Mouse (Mus musculus): Measurements from ENCODE around the gene Dnmt1. TPM values are rescaled to one million over a fixed set of nuclear protein-coding genes. Genes with fewer than 3 reads are reported as not detected.

Gene Dnmt1
- total and polyA plus RNA-seq, 2 experiments from 2014 or later, result 42.1 to 94.6 TPM

- Histone ChIP-seq H3K4me3 (ENCODE audit: low read depth, low read length) (peak within 1 kb of the TSS; percentile 93), H3K27ac (ENCODE audit: low read depth, low read length) (peak within 1 kb of the TSS; percentile 34; the same call in 1 of the 2 replicates), H3K4me2 (ENCODE audit: low read depth, low read length, poor library complexity, severe bottlenecking) (peak within 1 kb of the TSS; percentile 65), H3K36me3 (ENCODE audit: insufficient read depth, low read length) (peaks cover 23% of the 10 kb centered on the region), H3K4me1 (ENCODE audit: insufficient read depth, low read length) (peaks cover 4% of the 10 kb centered on the region), H3K9me3 (ENCODE audit: low read length) (no peaks in the 10 kb centered on the region), H3K27me3 (ENCODE audit: insufficient read depth, low read length) (no peaks in the 10 kb centered on the region), H3K9ac (replicated peaks; ENCODE audit: low read length, poor library complexity, severe bottlenecking) (peak within 1 kb of the TSS; percentile 91)
- TF ChIP-seq CTCF (IDR thresholded peaks at IDR 0.05), result peak; percentile 96
- DNase-seq (ENCODE audit: low spot score) (peak; percentile 89), ATAC-seq (ENCODE audit: low FRiP score) (peak; percentile 82)
- WGBS, result 4% methylated on average over 34 of the region's 34 CpGs
Measured at GRCm38 (mm10) chr9:20898511-20899073, 61.1 kb downstream of the Dnmt1 start, which contains the start of gene Eif3g. Gene Eif3g, minus strand, starts transcription at chr9:20898623.

- Histone ChIP-seq H3K4me2 (ENCODE audit: low read depth, low read length, poor library complexity, severe bottlenecking) (peak overlapping the region; percentile 65), H3K4me1 (ENCODE audit: insufficient read depth, low read length) (peaks cover 4% of the 10 kb centered on the region), H3K36me3 (ENCODE audit: insufficient read depth, low read length) (peaks cover 28% of the 10 kb centered on the region), H3K4me3 (ENCODE audit: low read depth, low read length) (peak overlapping the region; percentile 93), H3K9ac (replicated peaks; ENCODE audit: low read length, poor library complexity, severe bottlenecking) (peak overlapping the region; percentile 91), H3K27ac (ENCODE audit: low read depth, low read length) (peak overlapping the region; percentile 34; the same call in 1 of the 2 replicates), H3K9me3 (ENCODE audit: low read length) (no peaks in the 10 kb centered on the region), H3K27me3 (ENCODE audit: insufficient read depth, low read length) (no peaks in the 10 kb centered on the region)
- ATAC-seq (ENCODE audit: low FRiP score), result peak; percentile 38
- no peak for TF ChIP-seq CTCF (IDR thresholded peaks at IDR 0.05)
- 7% methylated on average over 23 of the region's 39 CpGs for WGBS
- no peak for DNase-seq (ENCODE audit: low spot score)
Measured at GRCm38 (mm10) chr9:20897736-20898510, 61.8 kb downstream of the Dnmt1 start.

DNA sequence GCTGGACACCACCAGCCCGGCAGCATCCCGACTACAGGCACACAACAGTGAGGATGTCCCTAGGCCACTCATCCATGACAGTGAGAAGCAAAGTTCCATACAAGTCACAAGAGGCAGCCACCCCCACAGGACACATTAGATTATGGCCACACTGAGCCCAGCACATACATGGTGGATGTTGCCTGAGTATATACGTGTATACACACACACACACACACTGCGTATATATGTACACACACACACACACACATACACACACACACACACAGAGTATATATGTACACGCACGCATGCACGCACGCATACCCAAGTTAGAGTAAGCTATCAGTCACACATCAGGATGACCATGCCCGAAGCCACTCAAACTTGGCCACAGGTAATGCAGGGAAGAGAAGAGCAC lies 64.3 kb downstream of the Dnmt1 start:
- no peak overlapping the region for H3K27ac ChIP-seq (ENCODE audit: low read depth, low read length)
- no peaks in the 10 kb centered on the region for H3K27me3 ChIP-seq (ENCODE audit: insufficient read depth, low read length)
- no peak overlapping the region for H3K9ac ChIP-seq (replicated peaks; ENCODE audit: low read length, poor library complexity, severe bottlenecking)
- no peak for TF ChIP-seq CTCF (IDR thresholded peaks at IDR 0.05)
- no peak overlapping the region for H3K4me2 ChIP-seq (ENCODE audit: low read depth, low read length, poor library complexity, severe bottlenecking)
- DNase-seq (ENCODE audit: low spot score) (no peak), ATAC-seq (ENCODE audit: low FRiP score) (no peak)
- peaks cover 4% of the 10 kb centered on the region for H3K4me1 ChIP-seq (ENCODE audit: insufficient read depth, low read length)
- no peak overlapping the region for H3K4me3 ChIP-seq (ENCODE audit: low read depth, low read length)
- H3K36me3 ChIP-seq (ENCODE audit: insufficient read depth, low read length), result peaks cover 49% of the 10 kb centered on the region
- no peaks in the 10 kb centered on the region for H3K9me3 ChIP-seq (ENCODE audit: low read length)
- WGBS, result 94% methylated on average over 9 of the region's 9 CpGs

- ATAC-seq (ENCODE audit: low FRiP score), result no peak
- Histone ChIP-seq H3K27me3 (ENCODE audit: insufficient read depth, low read length) (no peaks in the 10 kb centered on the region), H3K4me1 (ENCODE audit: insufficient read depth, low read length) (peaks cover 4% of the 10 kb centered on the region), H3K4me3 (ENCODE audit: low read depth, low read length) (no peak overlapping the region), H3K9me3 (ENCODE audit: low read length) (no peaks in the 10 kb centered on the region), H3K4me2 (ENCODE audit: low read depth, low read length, poor library complexity, severe bottlenecking) (no peak overlapping the region), H3K9ac (replicated peaks; ENCODE audit: low read length, poor library complexity, severe bottlenecking) (no peak overlapping the region), H3K36me3 (ENCODE audit: insufficient read depth, low read length) (peaks cover 52% of the 10 kb centered on the region), H3K27ac (ENCODE audit: low read depth, low read length) (no peak overlapping the region)
- DNase-seq (ENCODE audit: low spot score), result no peak
- TF ChIP-seq CTCF (IDR thresholded peaks at IDR 0.05), result no peak
- WGBS, result 92% methylated on average over 15 of the region's 15 CpGs
Measured at GRCm38 (mm10) chr9:20894629-20895028, 65.1 kb downstream of the Dnmt1 start.

DNA sequence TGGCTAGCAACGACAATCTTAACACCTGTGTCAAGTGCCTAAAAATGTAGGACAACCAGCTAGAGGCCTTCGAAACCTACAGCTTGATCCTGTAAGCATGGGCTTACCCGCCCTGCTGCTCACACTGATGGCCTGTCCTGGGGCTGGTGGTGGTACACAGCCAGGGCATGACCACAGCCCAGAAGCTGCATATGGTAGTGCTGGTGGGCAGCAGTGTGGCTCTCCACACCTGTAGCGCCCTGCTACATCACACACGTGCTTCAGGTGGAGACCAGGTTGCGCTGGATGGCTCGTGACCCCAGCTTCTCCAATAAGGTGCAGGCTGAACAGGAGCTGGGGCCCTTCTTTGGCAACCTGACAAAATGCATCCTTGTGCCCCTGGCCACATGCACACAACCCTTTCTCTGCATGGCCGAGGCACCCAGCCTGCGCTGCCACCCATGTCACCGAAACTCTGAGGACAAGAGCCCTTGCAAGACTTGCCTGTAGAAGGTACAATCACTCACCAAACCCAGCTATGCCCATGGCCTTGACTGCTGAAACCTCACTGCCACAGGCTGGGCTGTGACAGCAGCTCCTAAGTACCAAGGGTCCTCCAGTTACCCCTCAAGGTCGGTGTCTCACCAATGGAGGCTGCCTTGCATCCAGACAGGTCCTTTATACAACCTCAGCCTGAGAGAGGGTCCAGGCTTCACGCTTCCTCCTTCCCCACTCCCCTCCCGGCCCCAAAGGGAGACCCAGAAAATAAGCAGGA lies 65.9 kb downstream of the Dnmt1 start:
- H3K27me3 ChIP-seq (ENCODE audit: insufficient read depth, low read length), result no peaks in the 10 kb centered on the region
- DNase-seq (ENCODE audit: low spot score) (no peak), ATAC-seq (ENCODE audit: low FRiP score) (no peak)
- peaks cover 7% of the 10 kb centered on the region for H3K4me1 ChIP-seq (ENCODE audit: insufficient read depth, low read length)
- H3K27ac ChIP-seq (ENCODE audit: low read depth, low read length), result no peak overlapping the region
- H3K4me2 ChIP-seq (ENCODE audit: low read depth, low read length, poor library complexity, severe bottlenecking), result no peak overlapping the region
- no peaks in the 10 kb centered on the region for H3K9me3 ChIP-seq (ENCODE audit: low read length)
- no peak overlapping the region for H3K4me3 ChIP-seq (ENCODE audit: low read depth, low read length)
- TF ChIP-seq CTCF (IDR thresholded peaks at IDR 0.05), result no peak
- no peak overlapping the region for H3K9ac ChIP-seq (replicated peaks; ENCODE audit: low read length, poor library complexity, severe bottlenecking)
- WGBS, result 90% methylated on average over 13 of the region's 13 CpGs
- peaks cover 52% of the 10 kb centered on the region for H3K36me3 ChIP-seq (ENCODE audit: insufficient read depth, low read length)

Measured in midbrain, postnatal 0 days (tissue).